In the genomic region with DNA sequence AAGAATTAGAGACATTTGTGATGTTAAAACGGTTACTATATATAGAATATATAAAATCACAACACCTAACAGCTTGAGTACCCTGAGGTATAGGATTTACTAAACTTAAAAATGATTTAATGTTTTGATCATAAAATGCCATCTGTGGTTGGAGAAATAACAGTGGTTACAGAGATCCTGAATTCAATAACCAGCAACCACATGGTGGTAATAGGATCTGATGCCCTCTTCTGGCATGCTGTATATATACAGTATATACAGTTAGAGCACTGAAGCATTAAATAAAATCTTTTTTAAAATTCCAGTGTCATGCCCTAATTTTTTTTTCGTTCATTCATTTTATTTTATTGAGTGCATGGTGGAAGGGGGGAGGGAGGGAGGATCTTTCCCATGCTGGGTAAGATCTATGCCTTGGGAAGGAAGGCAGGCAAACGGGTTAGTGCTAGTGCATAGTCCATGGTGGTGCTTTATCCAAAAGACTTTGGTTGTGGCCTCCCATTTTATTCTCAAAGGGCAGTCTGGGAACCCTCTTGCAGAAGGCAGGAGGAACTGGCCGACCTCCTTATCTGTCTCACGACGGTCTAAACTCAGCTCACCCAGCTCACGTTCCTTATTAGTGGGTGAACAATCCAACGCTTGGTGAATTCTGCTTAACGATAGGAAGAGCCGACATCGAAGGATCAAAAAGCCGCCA, we compare ENCODE assay signal across 8 mouse cellular contexts. TPM values are rescaled to one million over a fixed set of nuclear protein-coding genes. Genes with fewer than 3 reads are reported as not detected.
DNase-seq lines count a peak whose midpoint lies in the region; ATAC-seq and TF ChIP-seq lines count a peak whose summit lies in the region.

No protein-coding gene starts in this region.

- no peak overlapping the region for H3K4me2 ChIP-seq in midbrain, embryonic 16.5 days (ENCODE audit: low read length)
- H3K4me2 ChIP-seq in forebrain, embryonic 12.5 days: no peak overlapping the region
- H3K4me2 ChIP-seq in liver, embryonic 14.5 days (ENCODE audit: low read depth): peak overlapping the region; percentile 74

- no peak for TF ChIP-seq EP300 in liver, embryonic 14.5 days (IDR thresholded peaks at IDR 0.05; ENCODE audit: low read depth)

- H3K9ac ChIP-seq in midbrain, embryonic 16.5 days (ENCODE audit: low read depth, low read length): no peak overlapping the region
- H3K9ac ChIP-seq in forebrain, embryonic 12.5 days: no peak overlapping the region
- no peak overlapping the region for H3K9ac ChIP-seq in liver, embryonic 14.5 days (replicated peaks)

- no peak for ATAC-seq in cerebellum, adult (ENCODE audit: insufficient number of reproducible peaks, low FRiP score, low TSS enrichment)
- no peak for ATAC-seq in midbrain, embryonic 16.5 days
- no peak for ATAC-seq in forebrain, embryonic 12.5 days (ENCODE audit: low FRiP score)
- no peak for ATAC-seq in liver, embryonic 14.5 days (ENCODE audit: insufficient read depth)
- no peak for ATAC-seq in megakaryocyte progenitor cell, adult 5-6 weeks (replicated peaks; ENCODE audit: poor library complexity)

- peaks cover 68% of the 10 kb centered on the region for H3K36me3 ChIP-seq in midbrain, embryonic 10.5 days
- peaks cover 7% of the 10 kb centered on the region for H3K36me3 ChIP-seq in midbrain, embryonic 16.5 days (ENCODE audit: control insufficient read depth, insufficient read depth, low read length)
- peaks cover 35% of the 10 kb centered on the region for H3K36me3 ChIP-seq in forebrain, embryonic 12.5 days (replicated peaks)
- peaks cover 18% of the 10 kb centered on the region for H3K36me3 ChIP-seq in liver, embryonic 14.5 days (replicated peaks; ENCODE audit: control insufficient read depth, insufficient read depth, low read depth)

- intact Hi-C loops in left cerebral cortex, postnatal 4 days (cut with DNase I): loop anchor here (10.0 kb wide), 2 partner anchors 154 to 314 kb away; no protein-coding TSS in a partner anchor

- peak; percentile 26 for DNase-seq in cerebellum, postnatal 14 days
- peak; percentile 23 for DNase-seq in midbrain, embryonic 10.5 days (ENCODE audit: low spot score)
- DNase-seq in liver, embryonic 14.5 days (ENCODE audit: low read depth in 3 of 3, low spot score in 3 of 3): peak; percentile 24 to 29 (median 26)
- DNase-seq in left cerebral cortex, postnatal 4 days: no peak

- H3K9me3 ChIP-seq in midbrain, embryonic 10.5 days (replicated peaks): no peaks in the 10 kb centered on the region
- no peaks in the 10 kb centered on the region for H3K9me3 ChIP-seq in midbrain, embryonic 16.5 days (replicated peaks; ENCODE audit: control insufficient read depth, low read length, poor library complexity, severe bottlenecking)
- no peaks in the 10 kb centered on the region for H3K9me3 ChIP-seq in forebrain, embryonic 12.5 days
- H3K9me3 ChIP-seq in liver, embryonic 14.5 days (ENCODE audit: control insufficient read depth, low read length): no peaks in the 10 kb centered on the region

- peak; percentile 33; the same call in 1 of the 2 replicates for TF ChIP-seq CTCF in liver, embryonic 14.5 days (IDR thresholded peaks at IDR 0.05; ENCODE audit: low read depth)

- H3K27me3 ChIP-seq in midbrain, embryonic 10.5 days (ENCODE audit: low read depth, poor library complexity, severe bottlenecking): no peaks in the 10 kb centered on the region
- H3K27me3 ChIP-seq in midbrain, embryonic 16.5 days (ENCODE audit: control insufficient read depth, insufficient read depth, low read depth, low read length): no peaks in the 10 kb centered on the region
- no peaks in the 10 kb centered on the region for H3K27me3 ChIP-seq in forebrain, embryonic 12.5 days
- no peaks in the 10 kb centered on the region for H3K27me3 ChIP-seq in liver, embryonic 14.5 days (ENCODE audit: control insufficient read depth, insufficient read depth, low read length)

- 93% methylated on average over 12 of the region's 12 CpGs for WGBS in midbrain, embryonic 10.5 days
- WGBS in midbrain, embryonic 16.5 days: 85% methylated on average over 12 of the region's 12 CpGs
- WGBS in forebrain, embryonic 12.5 days: 88% methylated on average over 12 of the region's 12 CpGs
- WGBS in liver, embryonic 14.5 days (ENCODE audit: insufficient replicate concordance): 52% methylated on average over 12 of the region's 12 CpGs

- H3K27ac ChIP-seq in midbrain, embryonic 10.5 days (replicated peaks): no peak overlapping the region
- H3K27ac ChIP-seq in midbrain, embryonic 16.5 days (ENCODE audit: low read length): no peak overlapping the region
- 0 out of 2 replicates have a peak overlapping the region, but pooled peaks have one; percentile 19 for H3K27ac ChIP-seq in forebrain, embryonic 12.5 days
- H3K27ac ChIP-seq in liver, embryonic 14.5 days: no peak overlapping the region

- H3K4me3 ChIP-seq in midbrain, embryonic 10.5 days: peak overlapping the region; percentile 72; the same call in 1 of the 2 replicates
- H3K4me3 ChIP-seq in midbrain, embryonic 16.5 days (ENCODE audit: low read depth, low read length): no peak overlapping the region
- H3K4me3 ChIP-seq in forebrain, embryonic 12.5 days (replicated peaks): no peak overlapping the region
- H3K4me3 ChIP-seq in liver, embryonic 14.5 days (ENCODE audit: insufficient read depth in 1 of 2, low read depth in 2 of 2, low read length in 2 of 2): no peak overlapping the region

- H3K4me1 ChIP-seq in midbrain, embryonic 10.5 days: peaks cover 20% of the 10 kb centered on the region
- peaks cover 8% of the 10 kb centered on the region for H3K4me1 ChIP-seq in midbrain, embryonic 16.5 days (ENCODE audit: control insufficient read depth, insufficient read depth, low read length)
- peaks cover 12% of the 10 kb centered on the region for H3K4me1 ChIP-seq in forebrain, embryonic 12.5 days
- peaks cover 16 to 21% of the 10 kb centered on the region in 2 experiments for H3K4me1 ChIP-seq in liver, embryonic 14.5 days (replicated peaks; ENCODE audit: control insufficient read depth in 2 of 2, insufficient read depth in 2 of 2, low read length in 1 of 2)

RNA-seq across cellular contexts. Expression of a gene that starts 1.8 kb away (rescaled TPM):
- 26.9 and 31.0 TPM in 2 replicates for polyA plus RNA-seq in midbrain, embryonic 10.5 days (2016; fragmentation: Nextera tagmentation; extraction: Ambion mirVana)
- polyA plus RNA-seq in midbrain, embryonic 16.5 days (2015; fragmentation: Nextera tagmentation; extraction: Ambion mirVana): 13.8 and 14.1 TPM in 2 replicates
- polyA plus RNA-seq in forebrain, embryonic 12.5 days (2016; fragmentation: Nextera tagmentation; extraction: Ambion mirVana): 27.8 and 31.3 TPM in 2 replicates
- polyA plus RNA-seq in liver, embryonic 14.5 days (2012; rRNA removed): 6.8 and 8.2 TPM in 2 replicates
- 8.6 and 9.3 TPM in 2 replicates for polyA plus RNA-seq in liver, embryonic 14.5 days (2014; fragmentation: Nextera tagmentation; extraction: Ambion mirVana)
- total RNA-seq in megakaryocyte progenitor cell, adult 5-6 weeks (2015): 20.8 and 28.5 TPM in 2 replicates
- 29.6 and 36.6 TPM in 2 replicates for total RNA-seq in megakaryocyte progenitor cell, adult 5-6 weeks (2017)
- total RNA-seq in left cerebral cortex, postnatal 4 days (2021): 1 to 10 TPM; 9.7 to 9.9 TPM

RNA-seq across cellular contexts. Expression of a gene that starts 41.2 kb away (rescaled TPM):
- polyA plus RNA-seq in midbrain, embryonic 10.5 days (2016; fragmentation: Nextera tagmentation; extraction: Ambion mirVana): 53.4 and 54.1 TPM in 2 replicates
- 48.6 and 50.6 TPM in 2 replicates for polyA plus RNA-seq in midbrain, embryonic 16.5 days (2015; fragmentation: Nextera tagmentation; extraction: Ambion mirVana)
- polyA plus RNA-seq in forebrain, embryonic 12.5 days (2016; fragmentation: Nextera tagmentation; extraction: Ambion mirVana): 58.6 and 61.1 TPM in 2 replicates
- 13.6 and 22.2 TPM in 2 replicates for polyA plus RNA-seq in liver, embryonic 14.5 days (2012; rRNA removed)
- 9.1 and 10.2 TPM in 2 replicates for polyA plus RNA-seq in liver, embryonic 14.5 days (2014; fragmentation: Nextera tagmentation; extraction: Ambion mirVana)
- total RNA-seq in megakaryocyte progenitor cell, adult 5-6 weeks (2015): 121 and 127 TPM in 2 replicates
- 205 and 250 TPM in 2 replicates for total RNA-seq in megakaryocyte progenitor cell, adult 5-6 weeks (2017)
- 100 to 1,000 TPM in 1 of 2 experiments, 10 to 100 TPM in 1; 97.1 to 104 TPM for total RNA-seq in left cerebral cortex, postnatal 4 days (2021)
